Comparison of ENCODE assay signal across 26 mouse cellular contexts in genomic region chr7:130119466-130119865, GRCm38 (mm10).
DNase-seq lines count a peak whose midpoint lies in the region; ATAC-seq lines count a peak whose summit lies in the region.
"Had no signal": no experiment of that assay in that cellular context is flagged by ENCODE, and none has a peak within 500 bp of the region (broad histone marks: within the 10 kb centered on the region; RNA-seq: fewer than 3 reads in every experiment).

No protein-coding gene starts in this region.

- H3K36me3 ChIP-seq in forebrain, embryonic 10.5 days (replicated peaks) = no peaks in the 10 kb centered on the region
- no peaks in the 10 kb centered on the region for H3K36me3 ChIP-seq in forebrain, embryonic 12.5 days (replicated peaks)
- H3K36me3 ChIP-seq in kidney, embryonic 15.5 days = no peaks in the 10 kb centered on the region
- H3K36me3 ChIP-seq in forebrain, embryonic 16.5 days (ENCODE audit: control insufficient read depth, insufficient read depth) = no peaks in the 10 kb centered on the region
- H3K36me3 ChIP-seq in liver, embryonic 12.5 days = no peaks in the 10 kb centered on the region
- H3K36me3 ChIP-seq: embryonic facial prominence, embryonic 15.5 days; heart, embryonic 12.5 days; limb, embryonic 12.5 days; midbrain, embryonic 10.5 days had no signal

- H3K4me2 ChIP-seq in forebrain, embryonic 12.5 days = no peak overlapping the region
- H3K4me2 ChIP-seq in kidney, embryonic 15.5 days = no peak overlapping the region
- no peak overlapping the region for H3K4me2 ChIP-seq in forebrain, embryonic 16.5 days (ENCODE audit: low read length)
- no peak overlapping the region for H3K4me2 ChIP-seq in liver, embryonic 12.5 days
- H3K4me2 ChIP-seq: embryonic facial prominence, embryonic 15.5 days; heart, embryonic 12.5 days; limb, embryonic 12.5 days; liver, embryonic 11.5 days had no signal

- DNase-seq in forebrain, embryonic 10.5 days (ENCODE audit: extremely low spot score, low spot score) = no peak
- DNase-seq in kidney, postnatal 10 days = no peak
- DNase-seq in brain, adult 2 months (ENCODE audit: low read depth, low spot score) = peak; percentile 11
- no peak for DNase-seq in cerebellum, adult 9-11 months
- DNase-seq: adrenal gland, postnatal 25 days; cerebellum, adult 11-12 months; cerebellum, postnatal 25 days; embryo, embryonic 11 days; gastrocnemius, postnatal 14 days; heart, adult 11 months; heart, postnatal 10 days; kidney, adult 11 months; layer of hippocampus, postnatal 36 days; lung, adult 18-20 months; lung, postnatal 10 days; thymus, adult 18-20 months; thymus, postnatal 36 days had no signal

- peaks cover 18% of the 10 kb centered on the region for H3K27me3 ChIP-seq in forebrain, embryonic 10.5 days (ENCODE audit: poor library complexity, severe bottlenecking)
- peaks cover 9% of the 10 kb centered on the region; the same call in 1 of the 2 replicates for H3K27me3 ChIP-seq in forebrain, embryonic 12.5 days
- H3K27me3 ChIP-seq in kidney, embryonic 15.5 days = no peaks in the 10 kb centered on the region
- no peaks in the 10 kb centered on the region for H3K27me3 ChIP-seq in forebrain, embryonic 16.5 days (replicated peaks; ENCODE audit: control insufficient read depth, insufficient read depth, low read length)
- no peaks in the 10 kb centered on the region for H3K27me3 ChIP-seq in liver, embryonic 12.5 days (replicated peaks)
- H3K27me3 ChIP-seq: embryonic facial prominence, embryonic 15.5 days; heart, embryonic 12.5 days; limb, embryonic 12.5 days had no signal

- H3K9ac ChIP-seq in forebrain, embryonic 12.5 days = no peak overlapping the region
- no peak overlapping the region for H3K9ac ChIP-seq in kidney, embryonic 15.5 days
- no peak overlapping the region for H3K9ac ChIP-seq in forebrain, embryonic 16.5 days (replicated peaks; ENCODE audit: low read depth, low read length)
- no peak overlapping the region for H3K9ac ChIP-seq in liver, embryonic 12.5 days
- H3K9ac ChIP-seq: embryonic facial prominence, embryonic 15.5 days; heart, embryonic 12.5 days; limb, embryonic 12.5 days had no signal

- no peak for ATAC-seq in forebrain, embryonic 12.5 days (ENCODE audit: low FRiP score)
- ATAC-seq in kidney, embryonic 15.5 days (replicated peaks; ENCODE audit: low FRiP score) = no peak
- ATAC-seq in forebrain, embryonic 16.5 days = peak; percentile 85
- no peak for ATAC-seq in liver, embryonic 12.5 days

- H3K27ac ChIP-seq in forebrain, embryonic 10.5 days = peak overlapping the region; percentile 46; the same call in 1 of the 2 replicates
- H3K27ac ChIP-seq in forebrain, embryonic 12.5 days = no peak overlapping the region
- H3K27ac ChIP-seq in kidney, embryonic 15.5 days = peak overlapping the region; percentile 72
- peak overlapping the region; percentile 73 for H3K27ac ChIP-seq in forebrain, embryonic 16.5 days (ENCODE audit: low read length)
- H3K27ac ChIP-seq in liver, embryonic 12.5 days = no peak overlapping the region
- H3K27ac ChIP-seq: embryonic facial prominence, embryonic 15.5 days; midbrain, embryonic 10.5 days had no signal

- 69% methylated on average over 6 of the region's 6 CpGs for WGBS in forebrain, embryonic 10.5 days
- 65% methylated on average over 6 of the region's 6 CpGs for WGBS in forebrain, embryonic 12.5 days
- WGBS in kidney, embryonic 15.5 days = 23% methylated on average over 6 of the region's 6 CpGs
- 31% methylated on average over 6 of the region's 6 CpGs for WGBS in forebrain, embryonic 16.5 days
- 41% methylated on average over 6 of the region's 6 CpGs for WGBS in liver, embryonic 12.5 days (ENCODE audit: insufficient replicate concordance)

- peaks cover 47% of the 10 kb centered on the region for H3K4me1 ChIP-seq in forebrain, embryonic 10.5 days
- peaks cover 25% of the 10 kb centered on the region for H3K4me1 ChIP-seq in forebrain, embryonic 12.5 days
- H3K4me1 ChIP-seq in kidney, embryonic 15.5 days = peaks cover 39% of the 10 kb centered on the region
- H3K4me1 ChIP-seq in forebrain, embryonic 16.5 days (replicated peaks; ENCODE audit: control insufficient read depth, insufficient read depth, low read length) = peaks cover 28% of the 10 kb centered on the region
- no peaks in the 10 kb centered on the region for H3K4me1 ChIP-seq in liver, embryonic 12.5 days

- H3K9me3 ChIP-seq in forebrain, embryonic 10.5 days = no peaks in the 10 kb centered on the region
- H3K9me3 ChIP-seq in forebrain, embryonic 12.5 days = no peaks in the 10 kb centered on the region
- no peaks in the 10 kb centered on the region for H3K9me3 ChIP-seq in kidney, embryonic 15.5 days (replicated peaks)
- no peaks in the 10 kb centered on the region for H3K9me3 ChIP-seq in forebrain, embryonic 16.5 days (ENCODE audit: control insufficient read depth, low read length)
- H3K9me3 ChIP-seq in liver, embryonic 12.5 days (replicated peaks) = no peaks in the 10 kb centered on the region
- H3K9me3 ChIP-seq: embryonic facial prominence, embryonic 15.5 days; heart, embryonic 12.5 days; limb, embryonic 12.5 days; midbrain, embryonic 10.5 days had no signal

- no peak overlapping the region for H3K4me3 ChIP-seq in forebrain, embryonic 10.5 days
- H3K4me3 ChIP-seq in forebrain, embryonic 12.5 days (replicated peaks) = no peak overlapping the region
- no peak overlapping the region for H3K4me3 ChIP-seq in kidney, embryonic 15.5 days (replicated peaks)
- no peak overlapping the region for H3K4me3 ChIP-seq in forebrain, embryonic 16.5 days (replicated peaks; ENCODE audit: low read length)
- H3K4me3 ChIP-seq in liver, embryonic 12.5 days = no peak overlapping the region
- H3K4me3 ChIP-seq: embryonic facial prominence, embryonic 15.5 days; heart, embryonic 12.5 days; limb, embryonic 12.5 days; midbrain, embryonic 10.5 days had no signal

Comparison
In these comparisons a context has a peak if more than half of its experiments do, and no peak if none do; other contexts are left out.
1. H3K27ac ChIP-seq: peak in forebrain, embryonic 10.5 days (single experiment), kidney, embryonic 15.5 days (single experiment) and forebrain, embryonic 16.5 days (single experiment); none in forebrain, embryonic 12.5 days (single experiment) and liver, embryonic 12.5 days (single experiment).